Mouse (Mus musculus): Measurements from ENCODE around the gene Nxn.

- TF ChIP-seq POLR2A (IDR thresholded peaks at IDR 0.05; ENCODE audit: insufficient read depth, low read length) (no peak), CTCF (IDR thresholded peaks at IDR 0.05; ENCODE audit: low read depth, low read length) (no peak), EP300 (IDR thresholded peaks at IDR 0.05; ENCODE audit: insufficient read depth, low read depth, low read length) (no peak)
Observed at GRCm38 (mm10) chr11:76288645-76289044, 110.3 kb downstream of the Nxn start.

Data from ES-Bruce4 (cell line).